Mouse (Mus musculus): ENCODE results near the gene Kctd15.

DNA sequence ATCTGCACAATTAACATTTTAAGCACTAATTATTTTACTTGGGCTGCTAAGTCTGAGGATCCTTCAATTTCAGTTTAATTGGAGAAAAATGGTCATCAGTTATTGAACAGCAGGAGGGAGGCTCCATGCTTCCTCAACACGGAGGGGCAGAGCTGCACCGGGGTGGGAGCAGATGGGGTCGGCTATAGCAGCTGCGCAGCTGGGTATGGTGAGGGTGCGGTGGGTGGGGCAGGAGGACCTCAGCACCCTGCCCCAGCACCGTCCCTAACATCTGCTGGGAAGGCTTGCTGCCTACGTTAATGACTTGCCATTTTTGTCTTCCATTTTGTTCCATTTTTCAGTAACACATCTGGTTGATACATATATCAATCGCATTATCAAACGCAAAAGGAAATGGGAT is 39.6 kb upstream of the Kctd15 start:
- TF ChIP-seq GATA1 (IDR thresholded peaks at IDR 0.05; ENCODE audit: low read length): no peak
- no peak for TF ChIP-seq TAL1 (IDR thresholded peaks at IDR 0.05; ENCODE audit: low read length)
